Mouse (Mus musculus): ENCODE results near the gene Jazf1. TPM values are rescaled to one million over a fixed set of nuclear protein-coding genes. Genes with fewer than 3 reads are reported as not detected.

Gene Jazf1
- polyA plus RNA-seq, 1 experiment = 1.4 TPM

GRCm38 (mm10) chr6:52937916-52938315, 130.5 kb downstream of the Jazf1 start:
- Histone ChIP-seq H3K27me3 (ENCODE audit: control insufficient read depth, insufficient read depth, low read length) (no peaks in the 10 kb centered on the region), H3K27ac (ENCODE audit: control insufficient read depth, insufficient read depth, low read length) (no peak overlapping the region), H3K36me3 (ENCODE audit: control insufficient read depth, insufficient read depth, low read length) (no peaks in the 10 kb centered on the region), H3K4me1 (replicated peaks; ENCODE audit: control insufficient read depth, insufficient read depth, low read length) (0 out of 2 replicates have a peak, but pooled peaks cover under 1% of the 10 kb centered on the region), H3K4me3 (ENCODE audit: control insufficient read depth, insufficient read depth, low read length) (no peak overlapping the region)
- no peak for TF ChIP-seq CTCF (IDR thresholded peaks at IDR 0.05; ENCODE audit: borderline replicate concordance, control insufficient read depth, extremely low read depth, insufficient read depth, low read length, poor library complexity)
- no peak for TF ChIP-seq POLR2A (IDR thresholded peaks at IDR 0.05; ENCODE audit: control insufficient read depth, extremely low read depth, insufficient read depth, low read length, poor library complexity)
- WGBS = 93% methylated on average over 3 of the region's 3 CpGs
- DNase-seq = no peak

- no peak for TF ChIP-seq POLR2A (IDR thresholded peaks at IDR 0.05; ENCODE audit: control insufficient read depth, extremely low read depth, insufficient read depth, low read length, poor library complexity)
- no peak for TF ChIP-seq CTCF (IDR thresholded peaks at IDR 0.05; ENCODE audit: borderline replicate concordance, control insufficient read depth, extremely low read depth, insufficient read depth, low read length, poor library complexity)
- H3K4me3 ChIP-seq (ENCODE audit: control insufficient read depth, insufficient read depth, low read length) = no peak overlapping the region
- 32% methylated on average over 10 of the region's 10 CpGs for WGBS
- H3K27me3 ChIP-seq (ENCODE audit: control insufficient read depth, insufficient read depth, low read length) = no peaks in the 10 kb centered on the region
- no peak for DNase-seq
- 0 out of 2 replicates have a peak, but pooled peaks cover 5% of the 10 kb centered on the region for H3K4me1 ChIP-seq (replicated peaks; ENCODE audit: control insufficient read depth, insufficient read depth, low read length)
- no peak overlapping the region for H3K27ac ChIP-seq (ENCODE audit: control insufficient read depth, insufficient read depth, low read length)
- no peaks in the 10 kb centered on the region for H3K36me3 ChIP-seq (ENCODE audit: control insufficient read depth, insufficient read depth, low read length)
Observed at GRCm38 (mm10) chr6:52936995-52937394, 131.4 kb downstream of the Jazf1 start.

GRCm38 (mm10) chr6:52934021-52934420, 134.4 kb downstream of the Jazf1 start:
- H3K27ac ChIP-seq (ENCODE audit: control insufficient read depth, insufficient read depth, low read length) = no peak overlapping the region
- no peaks in the 10 kb centered on the region for H3K27me3 ChIP-seq (ENCODE audit: control insufficient read depth, insufficient read depth, low read length)
- WGBS = 93% methylated on average over 6 of the region's 6 CpGs

GRCm38 (mm10) chr6:52932603-52933178, 135.7 kb downstream of the Jazf1 start:
- Histone ChIP-seq H3K36me3 (ENCODE audit: control insufficient read depth, insufficient read depth, low read length) (no peaks in the 10 kb centered on the region), H3K27ac (ENCODE audit: control insufficient read depth, insufficient read depth, low read length) (no peak overlapping the region), H3K27me3 (ENCODE audit: control insufficient read depth, insufficient read depth, low read length) (no peaks in the 10 kb centered on the region), H3K4me3 (ENCODE audit: control insufficient read depth, insufficient read depth, low read length) (no peak overlapping the region), H3K4me1 (replicated peaks; ENCODE audit: control insufficient read depth, insufficient read depth, low read length) (0 out of 2 replicates have a peak, but pooled peaks cover 5% of the 10 kb centered on the region)
- 61% methylated on average over 7 of the region's 7 CpGs for WGBS
- no peak for TF ChIP-seq POLR2A (IDR thresholded peaks at IDR 0.05; ENCODE audit: control insufficient read depth, extremely low read depth, insufficient read depth, low read length, poor library complexity)
- TF ChIP-seq CTCF (IDR thresholded peaks at IDR 0.05; ENCODE audit: borderline replicate concordance, control insufficient read depth, extremely low read depth, insufficient read depth, low read length, poor library complexity) = no peak
- DNase-seq = no peak

More at GRCm38 (mm10) chr6:52934021-52934420, 134.4 kb downstream of the Jazf1 start:
- DNase-seq = no peak
- no peak for TF ChIP-seq POLR2A (IDR thresholded peaks at IDR 0.05; ENCODE audit: control insufficient read depth, extremely low read depth, insufficient read depth, low read length, poor library complexity)
- no peak overlapping the region for H3K4me3 ChIP-seq (ENCODE audit: control insufficient read depth, insufficient read depth, low read length)
- H3K36me3 ChIP-seq (ENCODE audit: control insufficient read depth, insufficient read depth, low read length) = no peaks in the 10 kb centered on the region
- H3K4me1 ChIP-seq (replicated peaks; ENCODE audit: control insufficient read depth, insufficient read depth, low read length) = 0 out of 2 replicates have a peak, but pooled peaks cover 5% of the 10 kb centered on the region

- H3K27ac ChIP-seq (ENCODE audit: control insufficient read depth, insufficient read depth, low read length) = no peak overlapping the region
- no peaks in the 10 kb centered on the region for H3K27me3 ChIP-seq (ENCODE audit: control insufficient read depth, insufficient read depth, low read length)
- TF ChIP-seq CTCF (IDR thresholded peaks at IDR 0.05; ENCODE audit: borderline replicate concordance, control insufficient read depth, extremely low read depth, insufficient read depth, low read length, poor library complexity) (no peak), POLR2A (IDR thresholded peaks at IDR 0.05; ENCODE audit: control insufficient read depth, extremely low read depth, insufficient read depth, low read length, poor library complexity) (no peak)
- 0 out of 2 replicates have a peak, but pooled peaks cover 7% of the 10 kb centered on the region for H3K4me1 ChIP-seq (replicated peaks; ENCODE audit: control insufficient read depth, insufficient read depth, low read length)
- no peak overlapping the region for H3K4me3 ChIP-seq (ENCODE audit: control insufficient read depth, insufficient read depth, low read length)
- 87% methylated on average over 12 of the region's 12 CpGs for WGBS
- DNase-seq = no peak
- no peaks in the 10 kb centered on the region for H3K36me3 ChIP-seq (ENCODE audit: control insufficient read depth, insufficient read depth, low read length)
Observed at GRCm38 (mm10) chr6:52929358-52929757, 139.1 kb downstream of the Jazf1 start.

- no peak for DNase-seq
Observed at GRCm38 (mm10) chr6:52926947-52927346, 141.5 kb downstream of the Jazf1 start.

More at GRCm38 (mm10) chr6:52926947-52927346, 141.5 kb downstream of the Jazf1 start:
- Histone ChIP-seq H3K4me1 (replicated peaks; ENCODE audit: control insufficient read depth, insufficient read depth, low read length) (0 out of 2 replicates have a peak, but pooled peaks cover 2% of the 10 kb centered on the region), H3K36me3 (ENCODE audit: control insufficient read depth, insufficient read depth, low read length) (no peaks in the 10 kb centered on the region), H3K4me3 (ENCODE audit: control insufficient read depth, insufficient read depth, low read length) (no peak overlapping the region), H3K27me3 (ENCODE audit: control insufficient read depth, insufficient read depth, low read length) (no peaks in the 10 kb centered on the region), H3K27ac (ENCODE audit: control insufficient read depth, insufficient read depth, low read length) (no peak overlapping the region)
- 92% methylated on average over 4 of the region's 4 CpGs for WGBS
- TF ChIP-seq POLR2A (IDR thresholded peaks at IDR 0.05; ENCODE audit: control insufficient read depth, extremely low read depth, insufficient read depth, low read length, poor library complexity) = no peak
- no peak for TF ChIP-seq CTCF (IDR thresholded peaks at IDR 0.05; ENCODE audit: borderline replicate concordance, control insufficient read depth, extremely low read depth, insufficient read depth, low read length, poor library complexity)
